Mouse (Mus musculus) heart, adult 2 months (tissue): ENCODE measurements around the gene Stxbp5l. TPM values are rescaled to one million over a fixed set of nuclear protein-coding genes. Genes with fewer than 3 reads are reported as not detected.
A peak's percentile ranks its signal among the peaks of the same experiment; 100 is the strongest.
"Not testable (repeated sequence)": the region's sequence is repeated elsewhere in the genome, so short reads cannot be mapped to it uniquely, and the experiment has no call there.

Experiments
- DNase-seq, 2 experiments: peaks; one replicate each; pipeline ENCODE4 v3.0.0; 2021
- H3K27ac ChIP-seq: fragments of 200-600 bp; 2 replicates; pipeline ENCODE4 v1.8.1; 2022
- H3K27me3 ChIP-seq: fragments of 200-500 bp; 2 replicates; pipeline ENCODE4 v1.6.1; 2012; ENCODE audit warnings: mild to moderate bottlenecking, low read length, inconsistent platforms, mixed read lengths; ENCODE audit not compliant: control insufficient read depth, insufficient read depth
- H3K36me3 ChIP-seq: fragments of 200-500 bp; 2 replicates; pipeline ENCODE4 v1.6.1; 2012; ENCODE audit warnings: low read length, inconsistent platforms; ENCODE audit not compliant: control insufficient read depth, insufficient read depth
- H3K4me1 ChIP-seq: fragments of 200-500 bp; 2 replicates; pipeline ENCODE4 v1.6.1; 2011; ENCODE audit warnings: low read length; ENCODE audit not compliant: control insufficient read depth, insufficient read depth
- H3K4me3 ChIP-seq: fragments of 200-600 bp; 2 replicates; pipeline ENCODE4 v1.8.1; 2022
- H3K79me2 ChIP-seq: fragments of 200-500 bp; replicated peaks from 2 replicates; pipeline ENCODE4 v1.6.1; 2012; ENCODE audit warnings: mild to moderate bottlenecking, inconsistent platforms, low read length, moderate library complexity, mixed read lengths; ENCODE audit not compliant: control insufficient read depth, insufficient read depth
- H3K9ac ChIP-seq: fragments of 200-500 bp; 2 replicates; pipeline ENCODE4 v1.6.1; 2012; ENCODE audit warnings: low read depth, mild to moderate bottlenecking, control low read depth, inconsistent platforms, low read length, mixed read lengths
- CTCF ChIP-seq: fragments of 200-600 bp; IDR thresholded peaks from 2 replicates; pipeline ENCODE4 v1.8.1; 2022; ENCODE audit warnings: antibody characterized with exemption, mild to moderate bottlenecking, moderate library complexity
- EP300 ChIP-seq: fragments of 200-500 bp; IDR thresholded peaks from 2 replicates; pipeline ENCODE4 v1.6.1; 2011; ENCODE audit warnings: low read depth, low read length, control low read depth; ENCODE audit not compliant: insufficient read depth
- POLR2A ChIP-seq: fragments of 200-500 bp; IDR thresholded peaks from 2 replicates; pipeline ENCODE4 v1.6.1; 2011; ENCODE audit warnings: mild to moderate bottlenecking, low read depth, low read length, control low read depth; ENCODE audit not compliant: insufficient read depth
- WGBS: fragments of 180-500 bp; shearing (Covaris S2); methylation state at CpG from one replicate; pipeline ENCODE4 v1.1.7; 2018; 5-methylcytosine and 5-hydroxymethylcytosine counted together
- intact Hi-C: fragments of 180-260 bp; cut with DNase I; formaldehyde crosslinking; loops from one replicate; pipeline ENCODE4 v1.15.1; 2025
- polyA plus RNA-seq: library from polyadenylated mRNA; depleted of rRNA; stranded (reverse); fragments of >200 nt; gene quantifications from 2 replicates; pipeline ENCODE4 v1.2.3, GENCODE M21; 2012
- total RNA-seq, 2 experiments: library from RNA; stranded (reverse); gene quantifications; 2 replicates each; pipeline ENCODE4 v1.2.3; 2021

The Stxbp5l gene
- total and polyA plus RNA-seq, 3 experiments: not detected

GRCm38 (mm10) chr16:37219151-37219550 is 165.6 kb downstream of the Stxbp5l start:
- H3K36me3 ChIP-seq: no peaks in the 10 kb centered on the region
- no peak overlapping the region for H3K27ac ChIP-seq
- H3K27me3 ChIP-seq: no peaks in the 10 kb centered on the region
- no peak overlapping the region for H3K4me3 ChIP-seq
- no peaks in the 10 kb centered on the region for H3K79me2 ChIP-seq
- 85% methylated on average over 1 of the region's 1 CpGs for WGBS
- TF ChIP-seq CTCF (no peak), POLR2A (no peak), EP300 (no peak)
- no peaks in the 10 kb centered on the region for H3K4me1 ChIP-seq
- intact Hi-C loops: no loop called here
- DNase-seq: no peak
- H3K9ac ChIP-seq: no peak overlapping the region

DNA sequence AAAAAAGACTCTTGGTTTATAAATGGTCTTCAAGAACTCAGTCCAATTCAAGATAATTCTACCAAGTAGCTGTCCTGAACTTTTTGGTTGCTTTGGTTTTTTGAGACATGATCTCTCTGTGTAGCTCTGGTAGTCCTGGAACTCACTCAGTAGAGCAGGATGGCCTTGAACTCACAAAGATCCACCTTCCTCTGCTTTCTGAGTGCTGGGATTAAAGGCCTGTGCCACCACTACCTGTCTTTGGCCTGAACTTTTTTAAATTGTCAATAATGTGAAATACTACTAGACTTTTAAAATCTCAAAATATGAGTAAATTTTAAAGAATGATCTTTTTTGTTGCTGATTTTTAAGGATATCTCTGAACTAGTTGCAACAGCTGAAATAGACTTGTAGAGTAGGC is 176.0 kb downstream of the Stxbp5l start:
- no peaks in the 10 kb centered on the region for H3K36me3 ChIP-seq
- H3K4me3 ChIP-seq: no peak overlapping the region
- no peaks in the 10 kb centered on the region for H3K79me2 ChIP-seq
- no peak for DNase-seq
- no peaks in the 10 kb centered on the region; the same call in 1 of the 2 replicates for H3K27me3 ChIP-seq
- TF ChIP-seq EP300 (no peak), POLR2A (no peak), CTCF (no peak)
- intact Hi-C loops: no loop called here
- no peak overlapping the region for H3K27ac ChIP-seq
- no peaks in the 10 kb centered on the region for H3K4me1 ChIP-seq
- H3K9ac ChIP-seq: no peak overlapping the region

GRCm38 (mm10) chr16:37194152-37194551 is 190.6 kb downstream of the Stxbp5l start:
- Histone ChIP-seq H3K4me3 (no peak overlapping the region), H3K27ac (no peak overlapping the region), H3K27me3 (no peaks in the 10 kb centered on the region), H3K4me1 (no peaks in the 10 kb centered on the region), H3K9ac (no peak overlapping the region), H3K79me2 (no peaks in the 10 kb centered on the region), H3K36me3 (no peaks in the 10 kb centered on the region)
- intact Hi-C loops: no loop called here
- DNase-seq: no peak
- no peak for TF ChIP-seq POLR2A
- TF ChIP-seq CTCF: no peak
- no peak for TF ChIP-seq EP300

- WGBS: 81% methylated on average over 1 of the region's 1 CpGs
- intact Hi-C loops: not testable (repeated sequence)
Measured at GRCm38 (mm10) chr16:37125190-37125589, 259.6 kb downstream of the Stxbp5l start.

GRCm38 (mm10) chr16:37109285-37109684 is 275.5 kb downstream of the Stxbp5l start:
- peak; percentile 77 for TF ChIP-seq CTCF
- no peak for TF ChIP-seq POLR2A
- 0 out of 2 replicates have a peak, but pooled peaks have one; percentile 21 for TF ChIP-seq EP300
- H3K4me1 ChIP-seq: no peaks in the 10 kb centered on the region
- H3K36me3 ChIP-seq: no peaks in the 10 kb centered on the region
- no peak overlapping the region for H3K9ac ChIP-seq
- no peak for DNase-seq
- 10% methylated on average over 3 of the region's 3 CpGs for WGBS
- H3K27ac ChIP-seq: no peak overlapping the region
- no peaks in the 10 kb centered on the region for H3K27me3 ChIP-seq
- intact Hi-C loops: loop anchor here (2.0 kb wide), 1 partner anchor 576 kb away; no protein-coding TSS in a partner anchor
- H3K4me3 ChIP-seq: no peak overlapping the region
- no peaks in the 10 kb centered on the region for H3K79me2 ChIP-seq

More at GRCm38 (mm10) chr16:37125190-37125589, 259.6 kb downstream of the Stxbp5l start:
- H3K79me2 ChIP-seq, H3K27me3 ChIP-seq, DNase-seq, H3K27ac ChIP-seq, H3K9ac ChIP-seq, H3K4me3 ChIP-seq, H3K36me3 ChIP-seq, H3K4me1 ChIP-seq: not testable (repeated sequence)

- intact Hi-C loops: loop anchor here (2.0 kb wide), 1 partner anchor 576 kb away; no protein-coding TSS in a partner anchor
- Histone ChIP-seq H3K4me3 (no peak overlapping the region), H3K27ac (no peak overlapping the region), H3K27me3 (no peaks in the 10 kb centered on the region), H3K36me3 (no peaks in the 10 kb centered on the region), H3K4me1 (no peaks in the 10 kb centered on the region), H3K9ac (no peak overlapping the region), H3K79me2 (no peaks in the 10 kb centered on the region)
- 20% methylated on average over 5 of the region's 5 CpGs for WGBS
- TF ChIP-seq POLR2A (no peak), EP300 (no peak), CTCF (no peak)
- no peak for DNase-seq
Measured at GRCm38 (mm10) chr16:37108763-37109162, 276.0 kb downstream of the Stxbp5l start.
